Mouse (Mus musculus) left cerebral cortex, postnatal 36 days (tissue): ENCODE data around the gene Mrpl42. TPM values are rescaled to one million over a fixed set of nuclear protein-coding genes. Genes with fewer than 3 reads are reported as not detected.

Source experiments
- DNase-seq, 2 experiments: peaks; one replicate each; pipeline ENCODE4 v3.0.0; 2021 to 2022; ENCODE audit warnings: low spot score in 2 of 2, mixed read lengths in 1 of 2
- intact Hi-C: fragments of 180-260 bp; cut with DNase I; formaldehyde crosslinking; loops from one replicate; pipeline ENCODE4 v1.15.1; 2025
- total RNA-seq, 2 experiments: library from RNA; stranded (reverse); gene quantifications; 2 replicates each; pipeline ENCODE4 v1.2.3; 2021

Gene Mrpl42
- total RNA-seq, 2 experiments from 2014 or later, result 68.7 to 80.4 TPM

- intact Hi-C loops, result no loop called here
- DNase-seq, result no peak
Observed at GRCm38 (mm10) chr10:95525037-95525675, 23.4 kb upstream of the Mrpl42 start.

- intact Hi-C loops, result no loop called here
- no peak for DNase-seq
Observed at GRCm38 (mm10) chr10:95517656-95518055, 15.9 kb upstream of the Mrpl42 start.

DNA sequence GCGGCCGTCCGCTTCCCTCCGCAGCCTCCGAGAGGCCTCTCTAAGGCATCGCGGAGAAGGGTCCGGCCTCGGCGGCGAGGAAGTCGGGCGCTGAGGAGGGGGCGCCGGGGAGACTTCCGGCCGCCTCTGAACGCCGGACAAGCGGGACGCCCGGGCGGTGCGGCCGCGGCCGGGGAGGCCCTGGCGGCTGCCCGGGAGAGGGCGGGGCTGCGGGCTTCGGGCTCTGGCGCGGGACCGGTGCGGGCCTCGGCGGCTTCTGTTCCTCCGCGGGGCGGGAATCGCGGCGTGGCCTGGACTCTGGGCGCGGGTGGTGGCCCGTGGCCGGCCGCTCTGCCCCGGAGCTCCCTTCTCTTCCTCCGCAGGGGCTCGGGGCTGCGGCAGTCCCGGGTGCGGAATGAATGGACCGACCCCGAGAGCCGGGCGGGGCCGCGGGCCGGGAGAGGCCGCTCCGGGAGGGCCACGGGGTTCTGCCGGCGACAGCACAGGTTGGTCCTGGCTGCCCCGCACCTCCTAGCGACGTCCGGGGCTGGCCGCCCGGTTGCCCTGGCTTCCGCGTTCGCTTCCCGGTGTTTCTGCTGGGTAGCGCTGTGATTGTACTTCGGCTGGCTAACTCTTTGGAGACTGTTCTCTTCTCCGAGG is 13.7 kb upstream of the Mrpl42 start:
- intact Hi-C loops, result no loop called here
- DNase-seq, result no peak

- DNase-seq, result peak; percentile 98 to 100
- intact Hi-C loops, result no loop called here
Observed at GRCm38 (mm10) chr10:95514656-95515292, 13.0 kb upstream of the Mrpl42 start, which contains the start of gene Ube2n. Gene Ube2n (plus strand): TSS chr10:95515145.

DNA sequence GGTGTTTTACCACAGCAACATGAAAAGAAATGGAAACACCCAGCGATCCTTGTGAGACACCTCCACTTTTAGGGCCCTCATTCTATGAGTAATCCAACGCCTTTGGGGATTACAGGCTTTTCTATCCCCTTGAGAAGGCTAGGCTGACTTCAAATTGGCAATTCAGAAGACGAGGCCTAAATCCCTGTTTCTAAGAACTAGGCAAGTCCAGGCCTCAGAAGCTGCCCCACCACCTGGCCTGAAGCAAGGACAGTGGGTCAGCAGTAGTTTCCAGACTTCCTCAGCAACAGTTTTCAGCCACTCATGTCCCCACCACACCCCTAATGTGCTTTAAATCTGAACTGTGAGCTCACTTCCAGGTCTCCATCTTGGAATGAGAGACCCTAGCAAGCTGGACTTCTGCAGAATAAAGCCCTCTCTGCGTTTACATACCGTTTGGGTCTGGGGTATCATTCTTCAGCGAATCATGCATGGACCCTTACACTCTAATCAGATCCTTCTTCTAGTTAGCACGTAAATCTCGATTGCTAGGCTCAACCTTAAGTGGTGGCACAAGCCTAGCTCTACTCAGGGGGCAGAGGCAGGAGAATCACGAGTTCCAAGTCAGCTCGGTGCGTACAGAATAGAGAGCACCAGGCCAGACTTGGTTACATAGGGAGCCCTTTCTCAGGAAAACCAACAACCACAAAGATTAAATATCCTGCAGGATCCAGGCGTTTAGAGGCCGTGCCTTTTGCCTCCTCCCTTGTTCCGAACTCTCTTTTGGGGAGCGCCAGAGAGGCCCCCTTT is 12.2 kb upstream of the Mrpl42 start:
- peak in 1 of 2 experiments; percentile 16 for DNase-seq
- intact Hi-C loops, result no loop called here

DNA sequence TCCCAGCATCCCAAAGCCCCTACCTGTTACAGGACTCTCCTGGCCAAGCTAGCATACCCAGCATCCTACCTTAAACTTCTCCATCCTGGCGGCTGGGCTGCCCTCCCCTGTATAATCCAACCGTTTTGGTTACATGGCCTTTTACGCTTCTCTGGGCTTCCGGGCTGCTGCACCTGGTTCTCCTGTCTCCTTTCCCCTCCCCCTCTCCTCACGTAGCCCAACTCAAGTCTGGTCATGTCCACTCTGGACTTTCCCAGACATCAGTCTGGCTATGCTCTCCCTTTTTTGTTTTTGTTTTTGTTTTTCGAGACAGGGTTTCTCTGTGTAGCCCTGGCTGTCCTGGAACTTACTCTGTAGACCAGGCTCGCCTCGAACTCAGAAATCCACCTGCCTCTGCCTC is 10.9 kb upstream of the Mrpl42 start:
- DNase-seq, result no peak
- intact Hi-C loops, result no loop called here

DNA sequence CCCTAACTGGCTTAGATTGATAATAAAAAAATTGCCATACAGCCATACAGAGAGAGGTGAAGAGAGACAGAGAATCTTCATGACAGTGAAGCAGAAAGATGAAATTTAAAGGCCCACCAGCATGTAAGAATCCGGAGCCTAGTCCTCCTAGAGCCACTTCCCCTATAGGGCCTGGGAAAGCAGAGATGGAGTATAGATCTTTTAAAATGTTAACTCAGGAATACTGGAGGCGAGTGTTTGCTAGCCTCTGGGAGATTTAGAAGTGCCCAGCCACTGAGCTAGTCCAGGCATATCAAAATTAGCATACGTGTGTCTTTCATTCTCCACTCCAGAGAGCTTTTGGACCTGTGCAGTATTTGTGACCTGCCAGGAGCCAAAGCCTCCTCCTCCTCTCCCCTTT is 7.5 kb upstream of the Mrpl42 start:
- intact Hi-C loops, result no loop called here
- DNase-seq, result no peak

DNA sequence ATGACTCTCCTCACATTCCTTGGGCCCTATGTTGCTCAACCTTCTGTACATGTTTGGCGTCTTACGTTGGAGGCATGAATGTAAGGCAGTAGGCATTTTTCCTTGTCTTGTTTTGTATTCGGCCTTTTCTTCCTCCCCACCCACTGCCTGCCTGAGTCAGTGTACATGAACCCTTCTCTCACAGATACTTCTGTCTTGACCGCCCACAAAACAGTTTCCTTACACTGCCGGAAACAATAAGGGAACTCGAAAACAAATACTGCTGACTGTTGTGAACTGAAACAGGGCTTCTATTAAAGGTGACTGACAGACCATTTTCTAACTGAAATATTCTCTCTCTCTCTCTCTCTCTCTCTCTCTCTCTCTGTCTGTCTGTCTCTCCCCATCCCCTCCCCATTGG is 7.1 kb upstream of the Mrpl42 start:
- intact Hi-C loops, result no loop called here
- DNase-seq, result no peak

DNA sequence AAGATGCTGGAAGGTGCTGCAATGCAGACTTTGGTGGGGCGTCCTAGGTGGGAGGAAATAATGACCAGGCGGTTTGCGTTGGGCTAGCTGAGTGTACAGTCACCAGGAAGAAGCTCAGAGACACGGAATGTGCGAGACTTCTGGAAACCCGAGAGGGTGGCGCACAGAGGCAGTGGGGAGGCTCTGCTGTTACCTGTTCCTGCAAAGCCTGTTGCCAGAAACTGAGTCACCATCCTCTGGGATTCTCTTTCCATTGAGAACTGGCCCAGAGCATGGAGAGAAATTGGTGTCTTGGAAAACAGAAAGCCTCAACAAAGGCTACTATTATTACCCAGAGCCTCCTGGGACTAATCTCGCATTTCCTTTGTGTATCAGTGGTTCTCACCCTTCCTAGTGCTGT is 6.4 kb upstream of the Mrpl42 start:
- no peak for DNase-seq
- intact Hi-C loops, result no loop called here

GRCm38 (mm10) chr10:95504341-95504740 is 2.6 kb upstream of the Mrpl42 start:
- DNase-seq, result no peak
- intact Hi-C loops, result no loop called here

GRCm38 (mm10) chr10:95503443-95504235 is 1.9 kb upstream of the Mrpl42 start:
- intact Hi-C loops, result no loop called here
- DNase-seq, result no peak

GRCm38 (mm10) chr10:95501033-95501432 is 707 bp downstream of the Mrpl42 start:
- intact Hi-C loops, result no loop called here
- DNase-seq, result no peak

DNA sequence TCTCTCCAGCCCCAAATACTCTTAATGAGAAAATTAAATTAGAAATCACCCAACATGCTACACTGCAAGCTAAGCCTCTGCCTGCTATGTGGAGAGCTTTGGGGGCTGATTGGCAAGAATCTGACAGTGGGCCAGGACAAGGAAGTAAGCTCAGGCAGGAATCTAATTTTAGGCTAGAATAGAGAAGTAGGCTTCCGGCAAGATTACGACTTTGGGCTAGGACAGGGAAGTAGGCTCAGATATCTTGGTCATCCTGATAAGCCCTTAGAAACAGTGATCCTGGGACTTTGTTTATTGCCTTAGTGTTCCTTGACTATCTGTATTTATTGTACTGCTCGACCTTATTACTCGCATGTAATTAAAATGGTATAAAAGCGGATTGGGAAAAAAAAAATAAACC is 7.5 kb downstream of the Mrpl42 start:
- intact Hi-C loops, result no loop called here
- DNase-seq, result no peak

GRCm38 (mm10) chr10:95489653-95490052 is 12.1 kb downstream of the Mrpl42 start:
- intact Hi-C loops, result no loop called here
- DNase-seq, result no peak

DNA sequence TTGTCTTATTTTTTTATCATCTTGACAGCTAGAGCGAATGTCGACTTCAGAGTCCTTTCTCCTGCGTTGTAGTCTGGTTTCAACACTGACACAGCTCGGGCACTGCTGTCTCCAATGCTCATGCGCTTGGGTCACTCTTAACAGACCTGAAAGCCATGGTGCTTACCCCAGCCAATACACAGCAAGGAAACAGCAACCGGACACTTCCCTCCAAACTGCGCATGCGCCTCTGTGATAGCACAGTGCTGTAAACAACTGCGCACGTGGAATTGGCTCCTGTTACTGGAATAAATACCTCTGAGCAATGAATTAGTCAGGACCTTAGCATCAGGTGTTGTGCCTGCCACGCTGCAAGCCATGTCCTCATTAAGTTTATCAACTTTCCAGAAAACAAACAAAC is 24.2 kb downstream of the Mrpl42 start:
- intact Hi-C loops, result loop anchor here (5.0 kb wide), 2 partner anchors 375 to 390 kb away; no protein-coding TSS in a partner anchor
- no peak for DNase-seq

- intact Hi-C loops, result loop anchor here (1.0 to 5.0 kb wide), 3 partner anchors 374 to 485 kb away; no protein-coding TSS in a partner anchor
- DNase-seq, result peak; percentile 77 to 81
Observed at GRCm38 (mm10) chr10:95475923-95476322, 25.8 kb downstream of the Mrpl42 start.

DNA sequence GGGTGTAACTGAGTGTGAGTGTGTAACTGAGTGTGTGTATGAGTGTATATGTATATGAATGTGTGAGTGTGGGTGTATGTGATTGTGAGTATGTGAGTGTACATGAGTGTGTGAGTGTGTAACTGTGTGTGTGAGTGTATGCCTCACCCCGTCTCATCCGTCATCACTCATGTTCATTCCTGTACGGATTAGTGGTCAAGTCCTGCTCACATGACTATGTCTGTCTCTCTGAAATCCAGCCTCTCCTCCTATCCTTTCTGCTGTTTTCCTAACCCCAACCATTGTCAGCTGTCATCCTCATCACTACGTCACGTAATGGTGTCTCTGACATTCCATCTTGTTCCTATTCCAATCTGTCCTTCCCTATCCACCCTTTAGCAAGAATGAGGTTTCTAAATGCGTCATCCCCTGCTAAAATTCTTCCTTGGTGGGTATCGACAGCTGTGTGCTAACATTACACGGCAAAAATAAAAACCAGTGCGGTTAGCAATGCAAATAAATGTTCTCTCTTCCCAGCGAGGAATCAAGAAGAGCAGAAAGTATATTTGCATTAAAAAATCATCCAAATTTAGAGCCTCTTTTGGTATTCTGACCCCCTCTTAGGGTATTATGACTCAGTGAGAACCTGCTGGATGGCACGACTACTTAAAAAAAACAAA is 29.7 kb downstream of the Mrpl42 start:
- intact Hi-C loops, result loop anchor here (2.0 kb wide), 1 partner anchor 55 kb away; the partner anchor contains the start of gene Socs2

GRCm38 (mm10) chr10:95471186-95471585 is 30.6 kb downstream of the Mrpl42 start:
- no peak for DNase-seq
- intact Hi-C loops, result no loop called here

More for the DNA sequence above, 29.7 kb downstream of the Mrpl42 start:
- peak; percentile 18 to 19 for DNase-seq

- intact Hi-C loops, result no loop called here
- DNase-seq, result no peak
Observed at GRCm38 (mm10) chr10:95468894-95469293, 32.8 kb downstream of the Mrpl42 start.
